9 mouse cellular contexts compared by ENCODE assay signal in genomic region chr4:120969382-120970146, GRCm38 (mm10). TPM values are rescaled to one million over a fixed set of nuclear protein-coding genes. Genes with fewer than 3 reads are reported as not detected.
DNase-seq lines count a peak whose midpoint lies in the region; ATAC-seq and TF ChIP-seq lines count a peak whose summit lies in the region.
"Had no signal": no experiment of that assay in that cellular context is flagged by ENCODE, and none has a peak within 500 bp of the region (broad histone marks: within the 10 kb centered on the region; RNA-seq: fewer than 3 reads in every experiment).

No protein-coding gene starts in this region.

- ATAC-seq in Patski = no peak
- ATAC-seq in embryonic facial prominence, embryonic 11.5 days (replicated peaks; ENCODE audit: insufficient number of reproducible peaks, low FRiP score, low TSS enrichment, low read depth) = peak; percentile 14; the same call in 1 of the 2 replicates
- peak; percentile 51; the same call in 1 of the 2 replicates for ATAC-seq in midbrain, embryonic 16.5 days

- intact Hi-C loops in left cerebral cortex, postnatal 14 days (cut with DNase I) = no loop called here

- H3K4me2 ChIP-seq in embryonic facial prominence, embryonic 11.5 days (ENCODE audit: low read depth, low read length) = no peak overlapping the region
- no peak overlapping the region for H3K4me2 ChIP-seq in midbrain, embryonic 16.5 days (ENCODE audit: low read length)

- H3K4me3 ChIP-seq in embryonic facial prominence, embryonic 11.5 days (ENCODE audit: low read depth, low read length) = no peak overlapping the region
- no peak overlapping the region for H3K4me3 ChIP-seq in midbrain, embryonic 16.5 days (ENCODE audit: low read depth, low read length)
- H3K4me3 ChIP-seq: myocyte had no signal

- peak; percentile 91 for DNase-seq in heart, adult 11 months
- DNase-seq in heart, adult 9 months (ENCODE audit: low spot score in 2 of 2) = no peak
- DNase-seq in 3T3-L1 (ENCODE audit: low read depth, low spot score) (peak; percentile 66), Patski (ENCODE audit: low read depth, low spot score) (no peak)
- DNase-seq in embryonic facial prominence, embryonic 11.5 days (ENCODE audit: low spot score) = peak; percentile 42
- peak; percentile 43 to 74 for DNase-seq in left cerebral cortex, postnatal 14 days (ENCODE audit: low spot score in 2 of 2)
- DNase-seq in urinary bladder, adult 2 months (ENCODE audit: low spot score) = no peak

- CTCF ChIA-PET in Patski (lab: Charles Lee) = interaction anchor here (0.9 kb wide), 1 partner anchor 17 kb away, joined by 3 read pairs; no protein-coding TSS in a partner anchor

- in situ Hi-C loops in Patski (cut with MboI; ENCODE audit: low pct_unique_long_range_greater_than_20kb) = no loop called here

- H3K27ac ChIP-seq in embryonic facial prominence, embryonic 11.5 days (replicated peaks; ENCODE audit: low read depth, low read length) = no peak overlapping the region
- H3K27ac ChIP-seq in midbrain, embryonic 16.5 days (ENCODE audit: low read length) = no peak overlapping the region

- POLR2A ChIA-PET in Patski (lab: Charles Lee) = no interaction called here

- WGBS in embryonic facial prominence, embryonic 11.5 days = 80% methylated on average over 5 of the region's 5 CpGs
- 89% methylated on average over 5 of the region's 5 CpGs for WGBS in midbrain, embryonic 16.5 days

- TF ChIP-seq CTCF in Patski (IDR thresholded peaks at IDR 0.05) = peak; percentile 75

- no peaks in the 10 kb centered on the region for H3K27me3 ChIP-seq in Patski
- no peaks in the 10 kb centered on the region for H3K27me3 ChIP-seq in embryonic facial prominence, embryonic 11.5 days (ENCODE audit: control insufficient read depth, insufficient read depth, low read length)
- H3K27me3 ChIP-seq in midbrain, embryonic 16.5 days (ENCODE audit: control insufficient read depth, insufficient read depth, low read depth, low read length) = no peaks in the 10 kb centered on the region

- H3K4me1 ChIP-seq in embryonic facial prominence, embryonic 11.5 days (ENCODE audit: control insufficient read depth, insufficient read depth, low read length) = no peaks in the 10 kb centered on the region
- H3K4me1 ChIP-seq in midbrain, embryonic 16.5 days (ENCODE audit: control insufficient read depth, insufficient read depth, low read length) = no peaks in the 10 kb centered on the region

- no peaks in the 10 kb centered on the region for H3K36me3 ChIP-seq in embryonic facial prominence, embryonic 11.5 days (replicated peaks; ENCODE audit: control insufficient read depth, insufficient read depth, low read depth, low read length)
- H3K36me3 ChIP-seq in midbrain, embryonic 16.5 days (ENCODE audit: control insufficient read depth, insufficient read depth, low read length) = peaks cover 41% of the 10 kb centered on the region

- no peaks in the 10 kb centered on the region for H3K9me3 ChIP-seq in embryonic facial prominence, embryonic 11.5 days (replicated peaks; ENCODE audit: control insufficient read depth, low read length)
- H3K9me3 ChIP-seq in midbrain, embryonic 16.5 days (replicated peaks; ENCODE audit: control insufficient read depth, low read length, poor library complexity, severe bottlenecking) = no peaks in the 10 kb centered on the region

- no peak overlapping the region for H3K9ac ChIP-seq in embryonic facial prominence, embryonic 11.5 days (replicated peaks; ENCODE audit: low read length)
- no peak overlapping the region for H3K9ac ChIP-seq in midbrain, embryonic 16.5 days (ENCODE audit: low read depth, low read length)

RNA-seq across cellular contexts. Expression of gene Zfp69, which starts 18.1 kb away (rescaled TPM):
- polyA plus RNA-seq in Patski (2021) = 1.4 TPM
- polyA plus RNA-seq in embryonic facial prominence, embryonic 11.5 days (2014; fragmentation: Nextera tagmentation; extraction: Ambion mirVana) = 9.9 TPM in 2 replicates
- total RNA-seq in left cerebral cortex, postnatal 14 days (2021) = 1 to 10 TPM; 1.8 TPM
- 5.8 and 7.2 TPM in 2 replicates for polyA plus RNA-seq in midbrain, embryonic 16.5 days (2015; fragmentation: Nextera tagmentation; extraction: Ambion mirVana)
- 1.6 and 2.0 TPM in 2 replicates for polyA plus RNA-seq in urinary bladder, adult 2 months (2012; rRNA removed)

RNA-seq across cellular contexts. Expression of gene Exo5, which starts 44.7 kb away (rescaled TPM):
- polyA plus RNA-seq in Patski (2021) = 1.0 TPM
- 34.6 and 37.4 TPM in 2 replicates for polyA plus RNA-seq in embryonic facial prominence, embryonic 11.5 days (2014; fragmentation: Nextera tagmentation; extraction: Ambion mirVana)
- 10 to 100 TPM in 1 of 2 experiments, 1 to 10 TPM in 1; 9.3 to 11.6 TPM for total RNA-seq in left cerebral cortex, postnatal 14 days (2021)
- 32.2 and 35.7 TPM in 2 replicates for polyA plus RNA-seq in midbrain, embryonic 16.5 days (2015; fragmentation: Nextera tagmentation; extraction: Ambion mirVana)
- polyA plus RNA-seq in urinary bladder, adult 2 months (2012; rRNA removed) = 14.6 and 15.7 TPM in 2 replicates

RNA-seq across cellular contexts. Expression of gene Smap2, which starts 47.5 kb away (rescaled TPM):
- polyA plus RNA-seq in Patski (2021) = 27.3 TPM
- 15.5 and 17.2 TPM in 2 replicates for polyA plus RNA-seq in embryonic facial prominence, embryonic 11.5 days (2014; fragmentation: Nextera tagmentation; extraction: Ambion mirVana)
- 100 to 1,000 TPM; 160 to 163 TPM for total RNA-seq in left cerebral cortex, postnatal 14 days (2021)
- polyA plus RNA-seq in midbrain, embryonic 16.5 days (2015; fragmentation: Nextera tagmentation; extraction: Ambion mirVana) = 41.1 and 43.2 TPM in 2 replicates
- polyA plus RNA-seq in urinary bladder, adult 2 months (2012; rRNA removed) = 13.5 and 17.5 TPM in 2 replicates

Comparison
In these comparisons a context has a peak if more than half of its experiments do, and no peak if none do; other contexts are left out.
1. DNase-seq: peak in heart, adult 11 months (single experiment), 3T3-L1 (single experiment), embryonic facial prominence, embryonic 11.5 days (single experiment) and left cerebral cortex, postnatal 14 days (2 of 2); none in heart, adult 9 months (0 of 2), Patski (single experiment) and urinary bladder, adult 2 months (single experiment).